Mouse (Mus musculus) intestine, embryonic 14.5 days (tissue): ENCODE data around the gene Stpg3. TPM values are rescaled to one million over a fixed set of nuclear protein-coding genes. Genes with fewer than 3 reads are reported as not detected.

Source experiments
- ATAC-seq: fragments of 200-750 bp; cut with Nextera tagmentation; replicated peaks from 2 replicates; pipeline ENCODE4 v1.8.0; 2017; ENCODE audit warnings: low read depth, moderate number of reproducible peaks, moderate TSS enrichment, moderate library complexity; ENCODE audit not compliant: low FRiP score, low TSS enrichment
- DNase-seq: peaks from one replicate; pipeline ENCODE4 v3.0.0-alpha.2; 2018; ENCODE audit warnings: low spot score
- H3K27ac ChIP-seq: fragments of 300-500 bp; sonication (generic); 2 replicates; pipeline ENCODE4 v1.5.1; 2014; ENCODE audit warnings: low read depth, mild to moderate bottlenecking, control low read depth
- H3K27me3 ChIP-seq: fragments of 300-500 bp; sonication (generic); replicated peaks from 2 replicates; pipeline ENCODE4 v1.6.1; 2014; ENCODE audit warnings: low read length, control low read depth; ENCODE audit not compliant: control insufficient read depth, insufficient read depth
- H3K36me3 ChIP-seq: fragments of 300-500 bp; sonication (generic); 2 replicates; pipeline ENCODE4 v1.6.1; 2014; ENCODE audit warnings: low read length, control low read depth; ENCODE audit not compliant: control insufficient read depth, insufficient read depth
- H3K4me1 ChIP-seq: fragments of 300-500 bp; sonication (generic); replicated peaks from 2 replicates; pipeline ENCODE4 v1.6.1; 2014; ENCODE audit warnings: low read length, control low read depth, mixed read lengths; ENCODE audit not compliant: control insufficient read depth, insufficient read depth
- H3K4me2 ChIP-seq: fragments of 300-500 bp; sonication (generic); 2 replicates; pipeline ENCODE4 v1.6.1; 2014; ENCODE audit warnings: low read length
- H3K4me3 ChIP-seq: fragments of 300-500 bp; sonication (generic); 2 replicates; pipeline ENCODE4 v1.5.1; 2014; ENCODE audit warnings: low read depth, low read length, control low read depth, mixed read lengths
- H3K9ac ChIP-seq: fragments of 300-500 bp; sonication (generic); 2 replicates; pipeline ENCODE4 v1.6.1; 2014; ENCODE audit warnings: mild to moderate bottlenecking, low read length
- H3K9me3 ChIP-seq: fragments of 300-500 bp; sonication (generic); 2 replicates; pipeline ENCODE4 v1.6.1; 2016; ENCODE audit warnings: low read length, control low read depth; ENCODE audit not compliant: control insufficient read depth
- WGBS: fragments of 180-500 bp; shearing (Covaris S2); extraction: QIAGEN DNeasy Blood & Tissue Kit; methylation state at CpG from one replicate; pipeline ENCODE4 v1.1.7; 2014; 5-methylcytosine and 5-hydroxymethylcytosine counted together
- polyA plus RNA-seq: library from polyadenylated mRNA; unstranded; fragments of >200 nt; fragmentation: Nextera tagmentation; extraction: Ambion mirVana; gene quantifications from 2 replicates; pipeline ENCODE4 v1.2.1, GENCODE M21; 2014

Gene Stpg3
- polyA plus RNA-seq, 1 experiment from 2014 or later = 0.18 TPM

GRCm38 (mm10) chr2:25240310-25240709 lies 25.9 kb upstream of the Stpg3 start:
- DNase-seq (no peak), ATAC-seq (peak; percentile 7; the same call in 1 of the 2 replicates)
- H3K9me3 ChIP-seq = no peaks in the 10 kb centered on the region
- H3K4me2 ChIP-seq = peak overlapping the region; percentile 94
- H3K4me3 ChIP-seq = peak overlapping the region; percentile 48
- 48% methylated on average over 8 of the region's 8 CpGs for WGBS
- peaks cover 22% of the 10 kb centered on the region for H3K27me3 ChIP-seq
- H3K4me1 ChIP-seq = peaks cover 6% of the 10 kb centered on the region; the same call in 1 of the 2 replicates
- H3K9ac ChIP-seq = 0 out of 2 replicates have a peak overlapping the region, but pooled peaks have one; percentile 6
- 0 out of 2 replicates have a peak, but pooled peaks cover 1% of the 10 kb centered on the region for H3K36me3 ChIP-seq
- H3K27ac ChIP-seq = no peak overlapping the region

- H3K4me1 ChIP-seq = peaks cover 6% of the 10 kb centered on the region; the same call in 1 of the 2 replicates
- DNase-seq (no peak), ATAC-seq (no peak)
- no peak overlapping the region for H3K4me2 ChIP-seq
- whole genome bisulfite sequencing = 89% methylated on average over 3 of the region's 3 CpGs
- H3K27me3 ChIP-seq = peaks cover 22% of the 10 kb centered on the region
- no peak overlapping the region for H3K27ac ChIP-seq
- no peak overlapping the region for H3K9ac ChIP-seq
- no peaks in the 10 kb centered on the region for H3K36me3 ChIP-seq
- no peak overlapping the region for H3K4me3 ChIP-seq
- no peaks in the 10 kb centered on the region for H3K9me3 ChIP-seq
Observed at GRCm38 (mm10) chr2:25239766-25240165, 25.3 kb upstream of the Stpg3 start.

- Histone ChIP-seq H3K9ac (no peak overlapping the region), H3K27me3 (peaks cover 21% of the 10 kb centered on the region), H3K4me3 (no peak overlapping the region), H3K4me1 (peaks cover 6% of the 10 kb centered on the region; the same call in 1 of the 2 replicates), H3K27ac (no peak overlapping the region), H3K4me2 (no peak overlapping the region), H3K36me3 (no peaks in the 10 kb centered on the region), H3K9me3 (no peaks in the 10 kb centered on the region)
- DNase-seq (no peak), ATAC-seq (no peak)
Observed at GRCm38 (mm10) chr2:25238106-25238505, 23.7 kb upstream of the Stpg3 start.

GRCm38 (mm10) chr2:25237522-25237921 lies 23.1 kb upstream of the Stpg3 start:
- no peak overlapping the region for H3K4me3 ChIP-seq
- no peak overlapping the region for H3K9ac ChIP-seq
- H3K27ac ChIP-seq = no peak overlapping the region
- no peaks in the 10 kb centered on the region for H3K9me3 ChIP-seq
- 56% methylated on average over 4 of the region's 4 CpGs for WGBS
- peaks cover 6% of the 10 kb centered on the region; the same call in 1 of the 2 replicates for H3K4me1 ChIP-seq
- DNase-seq (no peak), ATAC-seq (no peak)
- peaks cover 16% of the 10 kb centered on the region for H3K27me3 ChIP-seq
- H3K36me3 ChIP-seq = no peaks in the 10 kb centered on the region
- no peak overlapping the region for H3K4me2 ChIP-seq

GRCm38 (mm10) chr2:25236614-25237013 lies 22.2 kb upstream of the Stpg3 start, which contains the start of gene Rnf224:
Gene Rnf224, minus strand, starts transcription at chr2:25236787.
- peaks cover 6% of the 10 kb centered on the region; the same call in 1 of the 2 replicates for H3K4me1 ChIP-seq
- DNase-seq (no peak), ATAC-seq (no peak)
- no peak within 1 kb of the TSS for H3K4me2 ChIP-seq
- H3K27ac ChIP-seq = no peak within 1 kb of the TSS
- peaks cover 7% of the 10 kb centered on the region for H3K27me3 ChIP-seq
- H3K9ac ChIP-seq = no peak within 1 kb of the TSS
- H3K9me3 ChIP-seq = no peaks in the 10 kb centered on the region
- no peak within 1 kb of the TSS for H3K4me3 ChIP-seq
- WGBS = 31% methylated on average over 8 of the region's 8 CpGs
- no peaks in the 10 kb centered on the region for H3K36me3 ChIP-seq

GRCm38 (mm10) chr2:25234551-25235220 lies 20.2 kb upstream of the Stpg3 start:
- 57% methylated on average over 5 of the region's 5 CpGs for WGBS
- Histone ChIP-seq H3K27me3 (no peaks in the 10 kb centered on the region), H3K27ac (no peak overlapping the region), H3K36me3 (no peaks in the 10 kb centered on the region), H3K9me3 (no peaks in the 10 kb centered on the region), H3K9ac (no peak overlapping the region), H3K4me1 (no peaks in the 10 kb centered on the region), H3K4me3 (no peak overlapping the region), H3K4me2 (no peak overlapping the region)
- DNase-seq (no peak), ATAC-seq (no peak)

- 65% methylated on average over 3 of the region's 3 CpGs for WGBS
- H3K4me1 ChIP-seq = no peaks in the 10 kb centered on the region
- ATAC-seq (no peak; the same call in 1 of the 2 replicates), DNase-seq (no peak)
- H3K27me3 ChIP-seq = no peaks in the 10 kb centered on the region
- H3K4me2 ChIP-seq = no peak within 1 kb of the TSS
- no peak within 1 kb of the TSS for H3K4me3 ChIP-seq
- H3K27ac ChIP-seq = no peak within 1 kb of the TSS
- H3K36me3 ChIP-seq = no peaks in the 10 kb centered on the region
- no peaks in the 10 kb centered on the region for H3K9me3 ChIP-seq
- no peak within 1 kb of the TSS for H3K9ac ChIP-seq
Observed at GRCm38 (mm10) chr2:25234050-25234449, 19.6 kb upstream of the Stpg3 start, which contains the start of gene Slc34a3. Gene Slc34a3, minus strand, starts transcription at chr2:25234364.

GRCm38 (mm10) chr2:25233421-25233820 lies 19.0 kb upstream of the Stpg3 start:
- DNase-seq = no peak
- WGBS = 73% methylated on average over 4 of the region's 4 CpGs
- H3K4me1 ChIP-seq = no peaks in the 10 kb centered on the region
- H3K27me3 ChIP-seq = no peaks in the 10 kb centered on the region
- no peak overlapping the region for H3K4me3 ChIP-seq
- no peaks in the 10 kb centered on the region for H3K9me3 ChIP-seq
- H3K9ac ChIP-seq = no peak overlapping the region
- H3K36me3 ChIP-seq = no peaks in the 10 kb centered on the region
- ATAC-seq = no peak
- H3K27ac ChIP-seq = no peak overlapping the region
- H3K4me2 ChIP-seq = no peak overlapping the region

- no peaks in the 10 kb centered on the region for H3K4me1 ChIP-seq
- no peak for ATAC-seq
Observed at GRCm38 (mm10) chr2:25231038-25231437, 16.6 kb upstream of the Stpg3 start.

More at GRCm38 (mm10) chr2:25231038-25231437, 16.6 kb upstream of the Stpg3 start:
- H3K36me3 ChIP-seq = no peaks in the 10 kb centered on the region
- no peak for DNase-seq
- H3K9ac ChIP-seq = no peak overlapping the region
- no peaks in the 10 kb centered on the region for H3K9me3 ChIP-seq
- H3K4me3 ChIP-seq = no peak overlapping the region
- no peaks in the 10 kb centered on the region for H3K27me3 ChIP-seq
- no peak overlapping the region for H3K27ac ChIP-seq
- WGBS = 60% methylated on average over 12 of the region's 12 CpGs
- no peak overlapping the region for H3K4me2 ChIP-seq
